Mouse (Mus musculus) B cell, adult 62 days (primary cell): ENCODE results near the gene Zfp235. TPM values are rescaled to one million over a fixed set of nuclear protein-coding genes. Genes with fewer than 3 reads are reported as not detected.

Experiments used
- total RNA-seq: library from RNA; stranded (reverse); gene quantifications from 4 replicates; pipeline ENCODE4 v1.2.4, GENCODE M21; 2023

The Zfp235 gene
- 4.9 to 6.3 TPM (median 5.3 TPM) in 4 replicates for total RNA-seq

GRCm38 (mm10) chr7:24133996-24134828 is at the start of gene Zfp235:
Zfp235 (plus strand) TSS chr7:24134169.

GRCm38 (mm10) chr7:24112156-24112856 is 21.7 kb upstream of the Zfp235 start, which contains the start of gene Zfp112:
Zfp112 (plus strand) TSS chr7:24112314.

GRCm38 (mm10) chr7:24174618-24175336 is 40.8 kb downstream of the Zfp235 start, which contains the start of gene Zfp114:
Zfp114 (plus strand) TSS chr7:24175060.

Other genes with a start within 250 kb of the Zfp235 start
- not detected in 4 replicates for gene Vmn1r178, start 242.2 kb upstream of the Zfp235 start, total RNA-seq
- gene Vmn1r179, start 207.2 kb upstream of the Zfp235 start, total RNA-seq = not detected in 4 replicates
- gene Vmn1r180, start 183.5 kb upstream of the Zfp235 start, total RNA-seq = not detected in 4 replicates
- not detected in 4 replicates for gene Vmn1r181, start 159.6 kb upstream of the Zfp235 start, total RNA-seq
- not detected in 4 replicates for gene V1rd19, start 132.5 kb upstream of the Zfp235 start, total RNA-seq
- not detected in 4 replicates for gene Vmn1r183, start 80.9 kb upstream of the Zfp235 start, total RNA-seq
- gene Zfp180, start 52.2 kb upstream of the Zfp235 start, total RNA-seq = 21.0 to 29.1 TPM (median 28.1 TPM) in 4 replicates
- gene Zfp112, start 21.9 kb upstream of the Zfp235 start, total RNA-seq = 2.5 to 5.3 TPM (median 4.1 TPM) in 4 replicates
- 0.23 to 0.27 TPM in 2 of 4 replicates, not detected in the others for gene Zfp114, start 40.9 kb downstream of the Zfp235 start, total RNA-seq
- gene Zfp111, start 77.3 kb downstream of the Zfp235 start, total RNA-seq = 0.09 TPM in 1 of 4 replicates, not detected in the others
- 1.2 to 1.5 TPM (median 1.4 TPM) in 4 replicates for gene Zfp109, start 103.4 kb downstream of the Zfp235 start, total RNA-seq
- not detected in 4 replicates for gene Zfp108, start 120.6 kb downstream of the Zfp235 start, total RNA-seq
- 0.33 TPM in 2 of 4 replicates, not detected in the others for gene Zfp93, start 136.3 kb downstream of the Zfp235 start, total RNA-seq
- 6.4 to 11.4 TPM (median 8.5 TPM) in 4 replicates for gene Zfp61, start 167.1 kb downstream of the Zfp235 start, total RNA-seq
- 7.7 to 11.5 TPM (median 8.3 TPM) in 4 replicates for gene Zfp94, start 182.5 kb downstream of the Zfp235 start, total RNA-seq
- gene Tescl, start 199.8 kb downstream of the Zfp235 start, total RNA-seq = not detected in 4 replicates
- gene Lypd5, start 215.0 kb downstream of the Zfp235 start, total RNA-seq = not detected in 4 replicates
- gene Kcnn4, start 236.1 kb downstream of the Zfp235 start, total RNA-seq = 4.0 to 6.8 TPM (median 4.8 TPM) in 4 replicates